Mouse (Mus musculus) heart, adult 2 months (tissue): ENCODE results near the gene Shld1.

Source experiments
- CTCF ChIP-seq: fragments of 200-600 bp; IDR thresholded peaks from 2 replicates; pipeline ENCODE4 v1.8.1; 2022; ENCODE audit warnings: antibody characterized with exemption, mild to moderate bottlenecking, moderate library complexity
- EP300 ChIP-seq: fragments of 200-500 bp; IDR thresholded peaks from 2 replicates; pipeline ENCODE4 v1.6.1; 2011; ENCODE audit warnings: low read depth, low read length, control low read depth; ENCODE audit not compliant: insufficient read depth
- POLR2A ChIP-seq: fragments of 200-500 bp; IDR thresholded peaks from 2 replicates; pipeline ENCODE4 v1.6.1; 2011; ENCODE audit warnings: mild to moderate bottlenecking, low read depth, low read length, control low read depth; ENCODE audit not compliant: insufficient read depth

DNA sequence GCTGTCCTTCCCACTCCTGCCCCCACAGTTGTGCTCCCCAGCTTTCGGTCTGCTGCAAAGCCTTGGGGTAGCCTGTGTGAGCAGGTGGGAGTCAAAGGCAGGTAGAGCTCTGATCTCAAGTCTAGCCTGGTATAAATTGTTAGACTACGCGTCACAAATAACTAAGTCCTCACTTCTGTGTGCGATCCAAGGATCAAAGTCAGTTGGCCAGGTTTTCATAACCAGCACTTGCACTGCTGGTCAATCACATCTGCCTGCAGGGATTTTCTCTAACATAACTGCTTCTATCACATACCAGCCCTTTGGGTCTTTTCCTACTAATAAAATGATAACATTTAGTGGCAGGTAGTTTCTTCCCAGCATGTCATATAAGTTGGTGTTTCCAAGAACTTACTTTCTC is 14.2 kb downstream of the Shld1 start:
- TF ChIP-seq CTCF = no peak
- TF ChIP-seq POLR2A = no peak
- no peak for TF ChIP-seq EP300
